Mouse (Mus musculus) CD4-positive, CD25-positive, alpha-beta regulatory T cell, adult 2 months (primary cell): Measurements from ENCODE around the gene Myh10.
"Not testable (repeated sequence)": the region's sequence is repeated elsewhere in the genome, so short reads cannot be mapped to it uniquely, and the experiment has no call there.

Source experiments
- DNase-seq: peaks from one replicate; pipeline ENCODE4 v3.0.0-alpha.2; 2012; ENCODE audit warnings: low read depth, low spot score

Myh10 gene

GRCm38 (mm10) chr11:68790720-68791119, 99.4 kb downstream of the Myh10 start:
- no peak for DNase-seq

- no peak for DNase-seq
Measured at GRCm38 (mm10) chr11:68791794-68792193, 100.4 kb downstream of the Myh10 start.

- DNase-seq = no peak
Measured at GRCm38 (mm10) chr11:68798258-68798657, 106.9 kb downstream of the Myh10 start.

- no peak for DNase-seq
Measured at GRCm38 (mm10) chr11:68805148-68805547, 113.8 kb downstream of the Myh10 start.

- DNase-seq = peak; percentile 74
Measured at GRCm38 (mm10) chr11:68807787-68808186, 116.4 kb downstream of the Myh10 start.

- DNase-seq = no peak
Measured at GRCm38 (mm10) chr11:68811881-68812577, 120.7 kb downstream of the Myh10 start.

- DNase-seq = no peak
Measured at GRCm38 (mm10) chr11:68818416-68818815, 127.1 kb downstream of the Myh10 start.

- DNase-seq = no peak
Measured at GRCm38 (mm10) chr11:68819226-68819805, 128.0 kb downstream of the Myh10 start.

GRCm38 (mm10) chr11:68822326-68822725, 131.0 kb downstream of the Myh10 start:
- DNase-seq = no peak

- DNase-seq = no peak
Measured at GRCm38 (mm10) chr11:68826735-68827134, 135.4 kb downstream of the Myh10 start.

- not testable (repeated sequence) for DNase-seq
Measured at GRCm38 (mm10) chr11:68831580-68831979, 140.2 kb downstream of the Myh10 start.

GRCm38 (mm10) chr11:68832793-68833192, 141.4 kb downstream of the Myh10 start:
- no peak for DNase-seq

GRCm38 (mm10) chr11:68833593-68833992, 142.2 kb downstream of the Myh10 start:
- DNase-seq = no peak

GRCm38 (mm10) chr11:68835034-68835433, 143.7 kb downstream of the Myh10 start:
- no peak for DNase-seq

- no peak for DNase-seq
Measured at GRCm38 (mm10) chr11:68839606-68840005, 148.2 kb downstream of the Myh10 start.

- no peak for DNase-seq
Measured at GRCm38 (mm10) chr11:68850862-68851261, 159.5 kb downstream of the Myh10 start.

GRCm38 (mm10) chr11:68851644-68852485, 160.5 kb downstream of the Myh10 start:
- no peak for DNase-seq

GRCm38 (mm10) chr11:68852486-68852901, 161.1 kb downstream of the Myh10 start:
- DNase-seq = peak; percentile 68

- DNase-seq = peak; percentile 100
Measured at GRCm38 (mm10) chr11:68852932-68853409, 161.6 kb downstream of the Myh10 start.

GRCm38 (mm10) chr11:68853611-68854401, 162.4 kb downstream of the Myh10 start:
- DNase-seq = peak; percentile 52

- no peak for DNase-seq
Measured at GRCm38 (mm10) chr11:68854621-68855020, 163.3 kb downstream of the Myh10 start.
